Mouse (Mus musculus) MEL (cell line): ENCODE data around the gene 8030411F24Rik. TPM values are rescaled to one million over a fixed set of nuclear protein-coding genes. Genes with fewer than 3 reads are reported as not detected.

ENCODE experiments used
- DNase-seq: peaks from one replicate; pipeline ENCODE4 v3.0.0; 2011; ENCODE audit warnings: low read depth, low spot score
- H3K27ac ChIP-seq: 2 replicates; pipeline ENCODE4 v1.5.1; 2012; ENCODE audit warnings: low read depth, mild to moderate bottlenecking, control low read depth, low read length, moderate library complexity; ENCODE audit not compliant: control insufficient read depth
- H3K27me3 ChIP-seq, 2 experiments: fragments of 150-350 bp in 1 of 2; sonication (generic) in 1 of 2; 2 replicates each; pipeline ENCODE4 v1.6.1; 2012; ENCODE audit warnings: low read length in 2 of 2, mild to moderate bottlenecking in 2 of 2, improper control_type of control experiment in 1 of 2, moderate library complexity in 1 of 2; ENCODE audit not compliant: insufficient read depth in 2 of 2, control insufficient read depth in 1 of 2
- H3K36me3 ChIP-seq, 2 experiments: 2 replicates each; pipeline ENCODE4 v1.6.1; 2012 to 2014; ENCODE audit warnings: low read length in 2 of 2, improper control_type of control experiment in 1 of 2, inconsistent platforms in 1 of 2, mild to moderate bottlenecking in 1 of 2; ENCODE audit not compliant: insufficient read depth in 2 of 2, control insufficient read depth in 1 of 2
- H3K4me1 ChIP-seq, 2 experiments: fragments of 150-350 bp in 1 of 2; sonication (generic) in 1 of 2; 2 replicates each; pipeline ENCODE4 v1.6.1; 2012; ENCODE audit warnings: low read length in 2 of 2, improper control_type of control experiment in 1 of 2, mild to moderate bottlenecking in 1 of 2; ENCODE audit not compliant: insufficient read depth in 2 of 2, control insufficient read depth in 1 of 2
- H3K4me3 ChIP-seq, 2 experiments: fragments of 150-350 bp in 1 of 2; sonication (generic) in 1 of 2; 2 replicates each; pipeline ENCODE4 v1.5.1; 2012; ENCODE audit warnings: low read depth in 2 of 2, low read length in 2 of 2, mild to moderate bottlenecking in 2 of 2, moderate library complexity in 2 of 2, control low read depth in 1 of 2, improper control_type of control experiment in 1 of 2; ENCODE audit not compliant: control insufficient read depth in 1 of 2, insufficient read depth in 1 of 2
- H3K79me2 ChIP-seq: 2 replicates; pipeline ENCODE4 v1.6.1; 2012; ENCODE audit warnings: mild to moderate bottlenecking, low read length, moderate library complexity; ENCODE audit not compliant: control insufficient read depth, poor library complexity, insufficient read depth
- H3K9ac ChIP-seq: 2 replicates; pipeline ENCODE4 v1.6.1; 2012; ENCODE audit warnings: low read depth, mild to moderate bottlenecking, control low read depth, low read length, moderate library complexity; ENCODE audit not compliant: control insufficient read depth, poor library complexity, severe bottlenecking
- H3K9me3 ChIP-seq: fragments of 150-350 bp; sonication (generic); replicated peaks from 2 replicates; pipeline ENCODE4 v1.6.1; 2012; ENCODE audit warnings: mild to moderate bottlenecking, low read length, improper control_type of control experiment, moderate library complexity; ENCODE audit not compliant: insufficient read depth
- CHD1 ChIP-seq: IDR thresholded peaks from 2 replicates; pipeline ENCODE4 v1.6.1; 2012; ENCODE audit warnings: low read depth, mild to moderate bottlenecking, inconsistent platforms, low read length, improper control_type of control experiment
- CTCF ChIP-seq, 3 experiments: IDR thresholded peaks in 2 of 3; conservative IDR thresholded peaks in 1 of 3; 2 replicates each; pipeline ENCODE4 v1.5.1; 2011 to 2012; ENCODE audit warnings: low read length in 3 of 3, low read depth in 2 of 3, mild to moderate bottlenecking in 2 of 3, improper control_type of control experiment in 1 of 3, inconsistent platforms in 1 of 3, mixed read lengths in 1 of 3, moderate library complexity in 1 of 3; ENCODE audit not compliant: control insufficient read depth in 1 of 3, insufficient read depth in 1 of 3, poor library complexity in 1 of 3, severe bottlenecking in 1 of 3
- E2F4 ChIP-seq: IDR thresholded peaks from 2 replicates; pipeline ENCODE4 v1.6.1; 2011; ENCODE audit warnings: low read depth, low read length, improper control_type of control experiment, borderline replicate concordance
- ETS1 ChIP-seq: IDR thresholded peaks from 2 replicates; pipeline ENCODE4 v1.6.1; 2012; ENCODE audit warnings: low read depth, mild to moderate bottlenecking, inconsistent platforms, low read length, improper control_type of control experiment, moderate library complexity
- GABPA ChIP-seq: IDR thresholded peaks from 2 replicates; pipeline ENCODE4 v1.6.1; 2012; ENCODE audit warnings: low read depth, mild to moderate bottlenecking, inconsistent platforms, low read length, improper control_type of control experiment, moderate library complexity
- JUND ChIP-seq: IDR thresholded peaks from 2 replicates; pipeline ENCODE4 v1.6.1; 2011; ENCODE audit warnings: low read depth, mild to moderate bottlenecking, improper control_type of control experiment, low read length
- KAT2A ChIP-seq: conservative IDR thresholded peaks from 2 replicates; pipeline ENCODE4 v1.6.1; 2012; ENCODE audit warnings: low read depth, low read length, improper control_type of control experiment, inconsistent platforms
- MAX ChIP-seq: IDR thresholded peaks from 2 replicates; pipeline ENCODE4 v1.6.1; 2011; ENCODE audit warnings: low read length, improper control_type of control experiment
- MAZ ChIP-seq: IDR thresholded peaks from 2 replicates; pipeline ENCODE4 v1.6.1; 2012; ENCODE audit warnings: low read depth, mild to moderate bottlenecking, inconsistent platforms, low read length, improper control_type of control experiment
- NELFE ChIP-seq: IDR thresholded peaks from 2 replicates; pipeline ENCODE4 v1.6.1; 2011; ENCODE audit warnings: low read depth, low read length, improper control_type of control experiment
- NRF1 ChIP-seq: IDR thresholded peaks from 2 replicates; pipeline ENCODE4 v1.6.1; 2014; ENCODE audit warnings: low read depth, mild to moderate bottlenecking, inconsistent platforms, low read length, improper control_type of control experiment, moderate library complexity; ENCODE audit not compliant: poor library complexity, insufficient read depth, severe bottlenecking
- RAD21 ChIP-seq: IDR thresholded peaks from 2 replicates; pipeline ENCODE4 v1.6.1; 2011; ENCODE audit warnings: mild to moderate bottlenecking, low read depth, low read length, improper control_type of control experiment
- RCOR1 ChIP-seq: IDR thresholded peaks from 2 replicates; pipeline ENCODE4 v1.6.1; 2012; ENCODE audit warnings: low read depth, mild to moderate bottlenecking, inconsistent platforms, low read length, improper control_type of control experiment
- TAL1 ChIP-seq: IDR thresholded peaks from 2 replicates; pipeline ENCODE4 v1.6.1; 2012; ENCODE audit warnings: mild to moderate bottlenecking, inconsistent platforms, low read length, moderate library complexity, mixed read lengths
- TBP ChIP-seq: IDR thresholded peaks from 2 replicates; pipeline ENCODE4 v1.8.0; 2011; ENCODE audit warnings: low read depth, low read length, improper control_type of control experiment
- TCF12 ChIP-seq: IDR thresholded peaks from 2 replicates; pipeline ENCODE4 v1.6.1; 2014; ENCODE audit warnings: low read depth, mild to moderate bottlenecking, inconsistent platforms, low read length, improper control_type of control experiment, moderate library complexity
- USF1 ChIP-seq: IDR thresholded peaks from 2 replicates; pipeline ENCODE4 v1.6.1; 2014; ENCODE audit warnings: low read depth, mild to moderate bottlenecking, inconsistent platforms, low read length, improper control_type of control experiment, moderate library complexity
- ZMIZ1 ChIP-seq: IDR thresholded peaks from 2 replicates; pipeline ENCODE4 v1.6.1; 2012; ENCODE audit warnings: low read depth, mild to moderate bottlenecking, inconsistent platforms, low read length, improper control_type of control experiment, moderate library complexity
- ZNF384 ChIP-seq: IDR thresholded peaks from 2 replicates; pipeline ENCODE4 v1.6.1; 2012; ENCODE audit warnings: low read depth, mild to moderate bottlenecking, inconsistent platforms, low read length, improper control_type of control experiment
- polyA plus RNA-seq, 2 experiments: library from polyadenylated mRNA; stranded (reverse) in 1 of 2; unstranded in 1 of 2; fragments of >175 nt in 1 of 2; fragments of >200 nt in 1 of 2; gene quantifications; 2 replicates each; pipeline versions ENCODE4 v1.2.1 to v1.2.4; 2012; ENCODE audit warnings: low replicate concordance in 2 of 2, low read depth in 1 of 2; ENCODE audit not compliant: insufficient read length in 2 of 2, insufficient read depth in 1 of 2, missing spikeins in 1 of 2
- total RNA-seq: library from RNA; depleted of rRNA; stranded (reverse); fragments of 300-350 nt; gene quantifications from 2 replicates; pipeline ENCODE4 v1.2.3, GENCODE M21; 2012

8030411F24Rik gene
- total and polyA plus RNA-seq, 3 experiments = not detected

GRCm38 (mm10) chr2:148806696-148807095 lies 24.9 kb downstream of the 8030411F24Rik start:
- Histone ChIP-seq H3K4me3 (no peak overlapping the region), H3K9me3 (no peaks in the 10 kb centered on the region), H3K27me3 (no peaks in the 10 kb centered on the region), H3K79me2 (no peaks in the 10 kb centered on the region), H3K36me3 (no peaks in the 10 kb centered on the region), H3K27ac (no peak overlapping the region), H3K9ac (no peak overlapping the region), H3K4me1 (no peaks in the 10 kb centered on the region)
- TF ChIP-seq GABPA = no peak
- TF ChIP-seq KAT2A = no peak
- TF ChIP-seq ZNF384 = no peak
- TF ChIP-seq CTCF (IDR thresholded peaks at IDR 0.05 in 2 of 3, conservative IDR thresholded peaks at IDR 0.05 in 1 of 3; ENCODE audit: control insufficient read depth in 1 of 3, insufficient read depth in 1 of 3, low read depth in 2 of 3, low read length in 3 of 3, poor library complexity in 1 of 3, severe bottlenecking in 1 of 3) = no peak
- TF ChIP-seq TBP = no peak
- no peak for TF ChIP-seq USF1
- no peak for DNase-seq

DNA sequence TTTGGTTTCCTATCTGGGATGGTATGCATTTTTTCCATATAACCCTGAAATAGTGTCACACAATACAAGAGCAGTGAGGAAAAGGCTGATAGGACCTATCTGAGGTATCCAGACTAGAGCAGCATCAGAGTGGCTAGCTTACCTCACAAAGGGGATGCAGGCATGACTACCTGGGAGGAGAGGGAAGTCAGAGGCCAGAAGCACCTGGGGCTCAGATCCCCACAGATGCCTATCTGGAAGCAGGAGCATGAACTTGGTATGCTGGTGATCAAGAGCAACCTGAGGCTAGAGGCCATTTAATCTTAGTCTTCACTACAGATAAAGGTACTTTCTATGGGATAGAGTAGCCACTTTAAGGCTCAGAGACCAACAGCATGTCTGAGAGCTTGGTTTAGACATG lies 38.1 kb downstream of the 8030411F24Rik start, which contains the start of gene Cst13:
TSS of gene Cst13 (plus strand) at position 173 of the 400 bp plus-strand sequence.
- no peak within 1 kb of the TSS for H3K27ac ChIP-seq
- DNase-seq = no peak
- H3K9ac ChIP-seq = no peak within 1 kb of the TSS

GRCm38 (mm10) chr2:148825986-148826385 lies 44.2 kb downstream of the 8030411F24Rik start:
- Histone ChIP-seq H3K27me3 (no peaks in the 10 kb centered on the region), H3K27ac (no peak overlapping the region), H3K79me2 (no peaks in the 10 kb centered on the region), H3K9me3 (no peaks in the 10 kb centered on the region), H3K9ac (no peak overlapping the region), H3K4me3 (no peak overlapping the region), H3K4me1 (no peaks in the 10 kb centered on the region), H3K36me3 (no peaks in the 10 kb centered on the region)
- no peak for DNase-seq
- TF ChIP-seq ZMIZ1 (no peak), MAZ (no peak), KAT2A (no peak), NRF1 (no peak), RCOR1 (no peak), USF1 (no peak)

More for the DNA sequence above, 38.1 kb downstream of the 8030411F24Rik start, which contains the start of gene Cst13:
- Histone ChIP-seq H3K9me3 (no peaks in the 10 kb centered on the region), H3K79me2 (no peaks in the 10 kb centered on the region), H3K4me3 (no peak within 1 kb of the TSS), H3K4me1 (no peaks in the 10 kb centered on the region), H3K27me3 (no peaks in the 10 kb centered on the region), H3K36me3 (no peaks in the 10 kb centered on the region)
- no peak for TF ChIP-seq KAT2A
- TF ChIP-seq NELFE = no peak
- TF ChIP-seq E2F4 = no peak
- TF ChIP-seq ZNF384 = no peak
- TF ChIP-seq CTCF (IDR thresholded peaks at IDR 0.05 in 2 of 3, conservative IDR thresholded peaks at IDR 0.05 in 1 of 3; ENCODE audit: control insufficient read depth in 1 of 3, insufficient read depth in 1 of 3, low read depth in 2 of 3, low read length in 3 of 3, poor library complexity in 1 of 3, severe bottlenecking in 1 of 3) = no peak
- TF ChIP-seq JUND = no peak
- TF ChIP-seq RAD21 = no peak
- TF ChIP-seq CHD1 = no peak
- TF ChIP-seq TCF12 = no peak
- TF ChIP-seq TAL1 = no peak
- TF ChIP-seq MAX = no peak
- TF ChIP-seq ETS1 = no peak
